Mouse (Mus musculus) embryonic facial prominence, embryonic 12.5 days (tissue): Measurements from ENCODE around the gene Ctnna2. TPM values are rescaled to one million over a fixed set of nuclear protein-coding genes. Genes with fewer than 3 reads are reported as not detected.

Source experiments
- ATAC-seq: fragments of 200-750 bp; cut with Nextera tagmentation; 2 replicates; pipeline ENCODE4 v1.8.0; 2017; ENCODE audit not compliant: insufficient number of reproducible peaks, insufficient read depth, low FRiP score, low TSS enrichment
- H3K27ac ChIP-seq: fragments of 300-500 bp; sonication (generic); 2 replicates; pipeline ENCODE4 v1.5.1; 2016; ENCODE audit warnings: mild to moderate bottlenecking
- H3K27me3 ChIP-seq: fragments of 300-500 bp; sonication (generic); 2 replicates; pipeline ENCODE4 v1.6.1; 2016; ENCODE audit warnings: mild to moderate bottlenecking, moderate library complexity
- H3K36me3 ChIP-seq: fragments of 300-500 bp; sonication (generic); 2 replicates; pipeline ENCODE4 v1.6.1; 2016; ENCODE audit warnings: mild to moderate bottlenecking
- H3K4me1 ChIP-seq: fragments of 300-500 bp; sonication (generic); 2 replicates; pipeline ENCODE4 v1.6.1; 2016
- H3K4me2 ChIP-seq: fragments of 300-500 bp; sonication (generic); replicated peaks from 2 replicates; pipeline ENCODE4 v1.6.1; 2016; ENCODE audit warnings: mild to moderate bottlenecking, moderate library complexity
- H3K4me3 ChIP-seq: fragments of 300-500 bp; sonication (generic); 2 replicates; pipeline ENCODE4 v1.5.1; 2016; ENCODE audit warnings: mild to moderate bottlenecking
- H3K9ac ChIP-seq: fragments of 300-500 bp; sonication (generic); 2 replicates; pipeline ENCODE4 v1.6.1; 2016; ENCODE audit warnings: mild to moderate bottlenecking, moderate library complexity
- H3K9me3 ChIP-seq: fragments of 300-500 bp; sonication (generic); 2 replicates; pipeline ENCODE4 v1.6.1; 2016; ENCODE audit warnings: mild to moderate bottlenecking, moderate library complexity
- WGBS: fragments of 180-500 bp; shearing (Covaris S2); methylation state at CpG from one replicate; pipeline ENCODE4 v1.1.7; 2016; 5-methylcytosine and 5-hydroxymethylcytosine counted together
- polyA plus RNA-seq: library from polyadenylated mRNA; unstranded; fragments of >200 nt; fragmentation: Nextera tagmentation; extraction: Ambion mirVana; gene quantifications from 2 replicates; pipeline ENCODE4 v1.2.1, GENCODE M21; 2016

Gene Ctnna2
- polyA plus RNA-seq, 1 experiment from 2014 or later, result 16.8 TPM

DNA sequence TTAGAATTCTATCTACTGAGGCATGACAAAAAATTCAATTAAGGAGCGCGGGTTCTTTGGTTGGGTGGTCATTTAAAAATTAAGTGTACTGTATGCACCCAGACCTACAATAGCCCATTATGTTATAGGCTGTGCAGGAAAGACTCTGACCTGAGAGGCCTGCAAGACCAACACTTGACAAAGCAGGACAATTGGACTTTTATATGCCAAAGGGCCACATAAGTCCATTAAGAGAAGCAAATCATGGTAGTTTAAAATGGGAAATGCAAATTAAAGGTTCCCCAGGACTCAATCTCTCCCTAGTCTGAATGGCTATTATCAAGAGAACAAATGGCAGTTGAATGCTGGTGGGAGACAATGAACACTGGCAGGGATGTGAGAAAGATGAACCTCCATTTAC, 790.9 kb downstream of the Ctnna2 start:
- no peak for ATAC-seq
- 64% methylated on average over 2 of the region's 2 CpGs for WGBS
- no peaks in the 10 kb centered on the region for H3K36me3 ChIP-seq
- no peaks in the 10 kb centered on the region for H3K9me3 ChIP-seq
- no peaks in the 10 kb centered on the region for H3K4me1 ChIP-seq
- H3K9ac ChIP-seq, result no peak overlapping the region
- H3K4me3 ChIP-seq, result no peak overlapping the region
- no peaks in the 10 kb centered on the region for H3K27me3 ChIP-seq
- H3K27ac ChIP-seq, result no peak overlapping the region
- H3K4me2 ChIP-seq, result no peak overlapping the region

DNA sequence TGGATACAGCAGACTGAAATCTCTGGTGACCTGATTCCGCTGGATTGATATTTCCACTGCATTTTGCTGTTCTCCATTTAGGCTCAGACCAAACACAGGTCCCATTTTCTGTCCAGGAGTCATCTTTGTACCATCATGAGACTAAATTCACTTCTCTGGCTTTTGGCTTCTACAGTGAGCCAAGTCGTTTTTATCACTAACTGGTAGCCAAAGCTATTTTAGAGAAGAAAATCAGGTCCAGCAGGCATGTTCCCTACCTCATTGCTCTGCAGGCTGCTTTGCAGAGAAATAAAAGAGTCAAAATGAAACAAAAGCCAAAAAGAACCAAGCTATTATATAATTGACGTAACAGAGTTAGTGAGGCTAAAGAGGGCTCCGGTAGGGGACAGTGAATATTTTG, 793.7 kb downstream of the Ctnna2 start:
- H3K4me1 ChIP-seq, result no peaks in the 10 kb centered on the region
- no peak for ATAC-seq

DNA sequence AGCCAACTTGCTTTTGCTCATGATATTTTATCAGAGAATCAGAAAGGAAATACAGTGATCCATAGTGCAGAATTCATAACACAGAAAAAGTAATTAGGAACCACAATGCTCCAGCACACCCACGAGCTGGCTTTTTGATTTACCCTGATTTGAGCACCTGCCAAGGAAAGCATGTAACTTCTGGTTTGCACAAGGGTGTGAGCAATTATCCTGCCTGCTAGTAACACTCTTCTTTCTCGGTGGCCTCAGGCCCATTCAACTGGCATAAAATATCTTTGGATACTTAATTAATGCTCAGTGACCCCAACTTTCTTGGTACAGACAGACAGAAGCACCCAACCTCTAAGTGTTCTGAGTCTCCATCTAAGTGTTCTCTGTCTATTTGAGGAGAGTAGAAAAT, 794.6 kb downstream of the Ctnna2 start:
- ATAC-seq, result no peak
- H3K27ac ChIP-seq, result no peak overlapping the region
- H3K4me2 ChIP-seq, result no peak overlapping the region
- H3K9me3 ChIP-seq, result no peaks in the 10 kb centered on the region
- H3K4me1 ChIP-seq, result no peaks in the 10 kb centered on the region
- no peaks in the 10 kb centered on the region for H3K27me3 ChIP-seq
- 52% methylated on average over 2 of the region's 2 CpGs for WGBS
- H3K4me3 ChIP-seq, result no peak overlapping the region
- H3K36me3 ChIP-seq, result no peaks in the 10 kb centered on the region
- no peak overlapping the region for H3K9ac ChIP-seq

More for the DNA sequence above, 793.7 kb downstream of the Ctnna2 start:
- Histone ChIP-seq H3K4me2 (no peak overlapping the region), H3K9ac (no peak overlapping the region), H3K9me3 (no peaks in the 10 kb centered on the region), H3K27me3 (no peaks in the 10 kb centered on the region), H3K4me3 (no peak overlapping the region), H3K36me3 (no peaks in the 10 kb centered on the region), H3K27ac (no peak overlapping the region)
- WGBS, result 84% methylated on average over 4 of the region's 4 CpGs

DNA sequence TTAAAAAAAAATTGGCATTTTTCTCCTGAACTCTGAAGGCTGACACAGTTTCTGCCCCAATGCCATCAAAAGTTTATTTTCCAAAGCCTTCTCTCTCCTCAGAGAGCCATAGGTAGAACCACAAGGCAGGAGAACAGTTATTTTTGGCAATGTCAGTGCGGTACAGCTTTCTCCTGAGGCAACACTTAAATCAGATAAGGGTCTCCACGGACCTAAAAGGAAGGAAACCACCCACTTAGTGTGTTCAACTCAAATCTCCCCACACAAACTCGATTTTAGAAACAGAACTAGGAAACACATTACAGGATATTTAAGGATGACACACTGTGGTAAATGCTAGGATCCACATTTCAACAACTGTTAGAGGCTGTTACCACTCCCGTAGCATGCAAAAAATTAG, 803.7 kb downstream of the Ctnna2 start:
- H3K27ac ChIP-seq, result no peak overlapping the region
- H3K27me3 ChIP-seq, result no peaks in the 10 kb centered on the region
- no peak overlapping the region for H3K4me3 ChIP-seq
- no peaks in the 10 kb centered on the region for H3K4me1 ChIP-seq
- 31% methylated on average over 4 of the region's 4 CpGs for WGBS
- H3K9me3 ChIP-seq, result no peaks in the 10 kb centered on the region
- no peak for ATAC-seq
- H3K4me2 ChIP-seq, result no peak overlapping the region
- no peaks in the 10 kb centered on the region for H3K36me3 ChIP-seq
- H3K9ac ChIP-seq, result no peak overlapping the region

DNA sequence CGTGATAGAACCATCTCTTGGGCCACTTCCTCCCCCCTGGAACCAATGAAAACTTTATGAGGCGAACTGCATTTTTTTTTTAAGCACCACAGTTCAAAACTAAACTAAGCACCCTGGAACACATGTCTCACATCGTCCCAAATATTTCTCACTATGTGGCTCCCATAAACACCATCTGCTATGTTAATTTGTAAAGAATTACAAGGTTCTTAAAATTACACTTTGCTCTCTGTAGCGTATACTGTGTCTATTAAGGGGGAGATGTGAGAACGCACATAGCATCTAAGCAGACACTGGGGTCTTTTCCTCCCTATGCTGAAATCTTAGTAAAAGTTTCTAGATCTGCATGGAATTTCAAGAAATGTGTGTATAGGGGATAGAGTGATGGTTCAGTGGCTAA, 822.5 kb downstream of the Ctnna2 start:
- WGBS, result 85% methylated on average over 5 of the region's 5 CpGs
- no peak for ATAC-seq
- H3K9ac ChIP-seq, result no peak overlapping the region
- no peak overlapping the region for H3K27ac ChIP-seq
- no peaks in the 10 kb centered on the region for H3K27me3 ChIP-seq
- no peak overlapping the region for H3K4me2 ChIP-seq
- H3K36me3 ChIP-seq, result no peaks in the 10 kb centered on the region
- no peak overlapping the region for H3K4me3 ChIP-seq
- H3K4me1 ChIP-seq, result no peaks in the 10 kb centered on the region
- no peaks in the 10 kb centered on the region for H3K9me3 ChIP-seq

DNA sequence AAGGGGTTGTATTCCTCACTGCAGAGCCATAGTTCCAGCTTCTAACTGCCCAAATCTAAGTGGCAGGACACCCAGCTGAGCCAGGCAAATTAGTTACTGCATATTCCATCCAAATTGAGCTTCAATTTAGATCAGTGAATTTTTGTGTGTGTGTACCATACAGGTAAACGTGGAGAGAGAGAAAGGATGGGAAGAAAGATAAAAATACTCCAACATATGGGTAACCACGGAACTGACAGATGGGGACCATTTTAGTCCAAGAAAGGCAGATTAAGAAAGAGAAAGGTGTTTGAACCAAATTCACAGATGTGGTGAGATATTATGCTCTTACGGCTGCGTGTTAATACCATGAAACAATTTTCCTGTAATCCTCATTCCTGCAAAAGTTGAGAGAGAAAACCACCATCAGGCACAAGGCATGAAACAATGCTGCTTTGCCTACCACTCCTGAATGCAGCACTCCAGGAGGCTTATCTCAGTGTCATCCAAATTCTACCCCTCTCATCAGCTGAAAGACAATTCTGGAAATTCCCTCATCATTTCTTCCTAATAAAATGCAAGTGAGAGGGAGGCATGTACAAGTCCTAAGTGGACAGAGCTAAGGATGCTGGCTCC, 840.1 kb downstream of the Ctnna2 start:
- Histone ChIP-seq H3K27ac (no peak overlapping the region), H3K9ac (no peak overlapping the region), H3K4me2 (no peak overlapping the region), H3K9me3 (no peaks in the 10 kb centered on the region), H3K27me3 (no peaks in the 10 kb centered on the region), H3K4me3 (no peak overlapping the region), H3K36me3 (no peaks in the 10 kb centered on the region), H3K4me1 (no peaks in the 10 kb centered on the region)
- ATAC-seq, result no peak
- WGBS, result 81% methylated on average over 4 of the region's 4 CpGs

DNA sequence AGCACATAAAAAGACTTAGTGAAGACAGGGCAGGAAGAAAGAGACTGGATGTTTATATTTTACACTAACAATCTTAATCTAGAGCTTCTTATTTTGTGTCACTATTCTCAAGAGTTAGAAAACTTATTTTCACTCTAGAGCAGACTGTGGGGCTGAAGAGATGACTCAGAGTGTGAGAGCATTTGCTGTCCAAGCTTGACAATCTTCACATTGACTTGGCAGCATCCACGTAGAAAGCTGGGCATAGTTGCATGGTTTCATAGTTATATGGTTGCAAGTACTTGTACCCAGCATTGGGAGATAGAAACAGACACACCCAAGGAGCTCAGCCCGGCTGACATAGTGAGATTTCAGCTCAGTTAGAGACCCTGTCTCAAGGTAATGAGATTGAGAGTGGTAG, 858.6 kb downstream of the Ctnna2 start:
- Histone ChIP-seq H3K9me3 (no peaks in the 10 kb centered on the region), H3K9ac (no peak overlapping the region), H3K4me3 (no peak overlapping the region), H3K4me1 (no peaks in the 10 kb centered on the region), H3K27ac (no peak overlapping the region), H3K36me3 (no peaks in the 10 kb centered on the region), H3K27me3 (no peaks in the 10 kb centered on the region), H3K4me2 (no peak overlapping the region)
- ATAC-seq, result no peak
- 73% methylated on average over 2 of the region's 2 CpGs for WGBS

DNA sequence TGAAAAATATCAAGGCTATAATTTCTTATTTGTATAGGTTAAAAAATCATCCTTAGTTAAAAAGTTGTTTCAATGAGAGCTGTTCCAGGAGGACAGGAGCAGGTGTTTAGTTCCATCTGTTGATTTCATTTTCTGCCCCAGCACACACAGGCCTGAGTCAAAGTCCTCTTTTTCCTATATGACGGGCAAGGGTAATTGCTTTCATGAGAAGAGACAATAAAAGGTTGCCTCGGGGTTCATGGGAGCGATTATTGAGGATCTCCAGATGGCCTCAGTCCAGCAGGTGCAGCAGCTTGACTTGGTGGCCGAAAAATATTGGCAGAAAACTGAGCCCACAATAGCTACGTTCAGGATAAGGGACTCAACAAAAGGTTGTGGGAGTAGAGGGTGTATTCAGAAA, 859.0 kb downstream of the Ctnna2 start:
- Histone ChIP-seq H3K4me2 (no peak overlapping the region), H3K9ac (no peak overlapping the region), H3K4me3 (no peak overlapping the region), H3K36me3 (no peaks in the 10 kb centered on the region), H3K27me3 (no peaks in the 10 kb centered on the region), H3K9me3 (no peaks in the 10 kb centered on the region), H3K4me1 (no peaks in the 10 kb centered on the region), H3K27ac (no peak overlapping the region)
- ATAC-seq, result no peak
- WGBS, result 62% methylated on average over 5 of the region's 5 CpGs

DNA sequence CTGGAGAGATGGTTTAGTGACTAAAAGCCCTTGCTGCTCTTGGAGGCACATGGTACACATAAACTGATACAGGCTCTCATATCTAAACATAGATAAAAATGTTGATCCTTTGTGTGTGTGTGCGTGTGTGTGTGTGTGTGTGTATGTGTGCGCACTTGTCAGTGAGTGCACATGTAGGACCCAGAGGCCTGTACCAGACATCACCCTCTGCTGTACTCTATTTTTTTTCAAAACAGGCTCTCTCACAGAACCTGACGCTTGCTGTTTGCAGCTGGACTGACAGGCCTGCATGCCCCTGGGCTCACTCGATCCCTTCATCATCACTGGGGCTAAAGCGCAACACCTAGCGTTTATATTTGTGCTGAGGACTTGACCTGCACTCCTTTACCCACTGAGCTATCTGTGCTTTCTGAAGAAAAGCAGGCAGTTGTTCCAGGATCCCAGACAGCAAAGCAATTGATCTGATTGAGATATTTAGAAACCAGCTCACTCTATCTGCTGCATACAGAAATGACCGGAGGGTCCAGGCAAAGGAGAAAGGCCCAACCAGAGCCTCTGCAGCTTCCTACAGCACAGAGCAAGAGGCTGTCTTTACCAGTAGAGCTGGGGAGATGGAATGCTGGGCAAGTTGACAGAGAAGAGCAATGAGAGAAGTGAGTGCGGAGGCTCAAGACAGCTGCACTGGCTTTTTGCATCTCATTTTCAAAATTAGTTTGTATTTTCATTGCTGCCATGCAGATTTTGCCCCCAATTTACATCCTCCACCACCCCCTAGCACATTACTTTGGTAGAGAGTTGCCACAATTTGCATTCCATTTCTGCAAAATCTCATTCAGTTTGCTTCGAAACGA, 870.2 kb downstream of the Ctnna2 start:
- Histone ChIP-seq H3K36me3 (no peaks in the 10 kb centered on the region), H3K9ac (no peak overlapping the region), H3K9me3 (no peaks in the 10 kb centered on the region), H3K27me3 (no peaks in the 10 kb centered on the region), H3K4me3 (no peak overlapping the region), H3K4me2 (no peak overlapping the region), H3K27ac (no peak overlapping the region), H3K4me1 (no peaks in the 10 kb centered on the region)
- 74% methylated on average over 10 of the region's 10 CpGs for WGBS
- ATAC-seq, result no peak

DNA sequence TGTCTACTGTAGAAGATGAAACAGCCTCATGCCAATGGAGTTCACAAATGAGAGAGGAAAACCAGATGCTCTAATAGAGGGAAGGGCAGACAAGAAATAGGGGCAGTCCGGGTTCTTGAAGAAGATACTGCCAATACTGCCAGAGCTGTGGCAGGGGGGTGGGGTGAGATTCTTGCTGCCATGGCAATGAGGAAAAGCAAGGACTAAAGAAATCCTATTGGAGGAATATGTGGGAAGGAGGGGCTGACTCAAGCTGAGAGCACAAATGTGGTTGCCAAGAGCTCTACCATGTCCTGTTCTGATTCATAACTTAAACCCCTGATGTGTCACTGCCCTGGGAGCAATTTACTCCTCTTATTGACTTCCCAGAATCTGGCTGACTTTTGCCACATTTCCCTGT, 878.5 kb downstream of the Ctnna2 start:
- Histone ChIP-seq H3K27ac (no peak overlapping the region), H3K4me1 (no peaks in the 10 kb centered on the region), H3K27me3 (no peaks in the 10 kb centered on the region), H3K9ac (no peak overlapping the region), H3K4me3 (no peak overlapping the region), H3K9me3 (no peaks in the 10 kb centered on the region), H3K36me3 (no peaks in the 10 kb centered on the region), H3K4me2 (no peak overlapping the region)
- no peak for ATAC-seq
- WGBS, result 50% methylated on average over 1 of the region's 1 CpGs

DNA sequence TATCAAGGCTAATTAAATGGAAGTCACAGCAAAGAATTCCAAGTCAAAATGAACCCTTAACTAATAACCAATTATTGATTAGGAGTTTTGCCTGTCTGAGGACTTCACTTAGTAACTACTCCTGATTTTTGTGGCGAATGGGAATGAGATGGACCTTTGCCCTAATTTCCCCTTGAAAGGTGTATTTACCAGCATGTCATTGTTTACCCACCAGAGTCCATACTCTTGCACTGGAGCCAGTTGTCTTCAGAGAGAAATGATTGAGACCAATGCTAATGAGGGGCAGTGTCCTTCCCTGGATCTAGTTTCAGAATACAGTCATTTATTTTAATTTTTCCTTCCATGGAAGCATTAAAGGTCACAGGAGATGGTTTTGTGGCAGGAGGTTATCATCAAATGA, 881.0 kb downstream of the Ctnna2 start:
- no peak for ATAC-seq
- no peaks in the 10 kb centered on the region for H3K4me1 ChIP-seq

More for the DNA sequence above, 881.0 kb downstream of the Ctnna2 start:
- H3K27ac ChIP-seq, result no peak overlapping the region
- H3K9ac ChIP-seq, result no peak overlapping the region
- no peak overlapping the region for H3K4me3 ChIP-seq
- H3K36me3 ChIP-seq, result no peaks in the 10 kb centered on the region
- no peaks in the 10 kb centered on the region for H3K27me3 ChIP-seq
- no peak overlapping the region for H3K4me2 ChIP-seq
- no peaks in the 10 kb centered on the region for H3K9me3 ChIP-seq
- 81% methylated on average over 1 of the region's 1 CpGs for WGBS
